Mouse (Mus musculus): ENCODE measurements at regions not wholly inside any gene's neighbourhood (a gene's known extent, or its start where the extent isn't known, plus 50 kb on each side); places are given as distances from the start of the nearest gene placed in this dataset.

DNA sequence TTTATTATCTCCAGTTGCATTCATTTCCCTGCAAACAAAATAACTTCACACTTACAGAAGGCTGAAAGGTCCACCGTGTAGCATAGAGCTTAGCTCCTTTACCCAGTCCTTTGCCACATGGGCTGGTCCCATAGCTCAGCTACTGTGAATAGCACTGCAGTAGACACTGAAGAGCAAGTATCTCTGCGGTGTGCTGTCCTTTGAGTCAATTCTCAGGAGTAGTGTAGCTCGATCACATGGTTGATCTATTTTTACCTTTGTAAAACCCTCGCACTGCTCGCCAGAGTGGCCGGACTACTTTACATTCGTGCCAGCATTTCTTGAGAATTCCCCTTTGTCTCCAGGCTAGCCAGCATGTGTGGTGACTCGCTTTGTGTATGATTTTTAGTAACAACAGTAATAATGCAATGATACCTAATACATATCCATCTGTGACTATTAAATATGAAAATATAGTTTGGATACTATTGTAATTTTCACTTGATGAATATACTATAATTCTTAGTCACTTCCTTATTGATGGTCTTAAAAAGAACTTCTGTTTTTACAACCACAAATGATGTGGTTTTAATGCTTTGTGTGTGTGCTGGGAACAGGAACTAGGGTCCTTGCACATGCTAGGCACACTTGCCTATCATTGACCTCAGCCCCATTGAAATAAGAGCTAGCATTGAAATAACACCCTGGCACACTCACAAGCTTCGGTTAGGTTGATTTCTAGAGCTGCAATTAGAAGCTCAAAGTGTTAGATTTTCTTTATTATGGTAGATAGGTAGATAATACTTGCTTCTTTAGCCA lies 257.7 kb upstream of the Atp11b start:
- TF ChIP-seq CTCF (IDR thresholded peaks at IDR 0.05; ENCODE audit: extremely low read depth, insufficient read length, insufficient replicate concordance, low read depth, low read length) (no peak), POLR2A (IDR thresholded peaks at IDR 0.05; ENCODE audit: low read depth, low read length) (no peak)
